Mouse (Mus musculus) WW6 (cell line): ENCODE data around the gene Lrrc36.
A peak's percentile ranks its signal among the peaks of the same experiment; 100 is the strongest.

ENCODE experiments used
- DNase-seq: peaks from one replicate; pipeline ENCODE4 v3.0.0-alpha.2; 2013; ENCODE audit warnings: low read depth, low spot score

Gene Lrrc36

GRCm38 (mm10) chr8:105413391-105413790 lies at the start of gene Lrrc36, which contains the start of gene Kctd19:
Gene Lrrc36, plus strand, starts transcription at chr8:105413571.
Gene Kctd19, minus strand, starts transcription at chr8:105413502.
- DNase-seq = peak; percentile 83

- DNase-seq = no peak
Observed at GRCm38 (mm10) chr8:105367107-105367506, 46.3 kb upstream of the Lrrc36 start.

GRCm38 (mm10) chr8:105372473-105372872 lies 40.9 kb upstream of the Lrrc36 start:
- DNase-seq = no peak

GRCm38 (mm10) chr8:105373032-105373431 lies 40.3 kb upstream of the Lrrc36 start, which contains the start of gene Plekhg4:
Gene Plekhg4, plus strand, starts transcription at chr8:105373274.
- no peak for DNase-seq

- DNase-seq = peak; percentile 92
Observed at GRCm38 (mm10) chr8:105374513-105374966, 38.8 kb upstream of the Lrrc36 start.

GRCm38 (mm10) chr8:105378673-105379072 lies 34.7 kb upstream of the Lrrc36 start:
- no peak for DNase-seq

- no peak for DNase-seq
Observed at GRCm38 (mm10) chr8:105380308-105380707, 33.1 kb upstream of the Lrrc36 start.

GRCm38 (mm10) chr8:105384070-105384469 lies 29.3 kb upstream of the Lrrc36 start:
- DNase-seq = no peak

GRCm38 (mm10) chr8:105387151-105387550 lies 26.2 kb upstream of the Lrrc36 start:
- DNase-seq = no peak

- DNase-seq = no peak
Observed at GRCm38 (mm10) chr8:105389096-105389495, 24.3 kb upstream of the Lrrc36 start.

GRCm38 (mm10) chr8:105393089-105393787 lies 20.1 kb upstream of the Lrrc36 start:
- DNase-seq = no peak

- DNase-seq = no peak
Observed at GRCm38 (mm10) chr8:105393915-105394314, 19.5 kb upstream of the Lrrc36 start.

GRCm38 (mm10) chr8:105397747-105398146 lies 15.6 kb upstream of the Lrrc36 start:
- DNase-seq = no peak

GRCm38 (mm10) chr8:105400016-105400415 lies 13.4 kb upstream of the Lrrc36 start:
- DNase-seq = no peak

- DNase-seq = no peak
Observed at GRCm38 (mm10) chr8:105403467-105403866, 9.9 kb upstream of the Lrrc36 start.

- DNase-seq = no peak
Observed at GRCm38 (mm10) chr8:105404496-105404895, 8.9 kb upstream of the Lrrc36 start.

- DNase-seq = no peak
Observed at GRCm38 (mm10) chr8:105406416-105406815, 7.0 kb upstream of the Lrrc36 start.

- no peak for DNase-seq
Observed at GRCm38 (mm10) chr8:105408331-105408730, 5.0 kb upstream of the Lrrc36 start.

- DNase-seq = no peak
Observed at GRCm38 (mm10) chr8:105409947-105410346, 3.4 kb upstream of the Lrrc36 start.

- no peak for DNase-seq
Observed at GRCm38 (mm10) chr8:105418992-105419391, 5.6 kb downstream of the Lrrc36 start.

GRCm38 (mm10) chr8:105419800-105420199 lies 6.4 kb downstream of the Lrrc36 start:
- no peak for DNase-seq

GRCm38 (mm10) chr8:105422006-105422405 lies 8.6 kb downstream of the Lrrc36 start:
- no peak for DNase-seq

- no peak for DNase-seq
Observed at GRCm38 (mm10) chr8:105426878-105427277, 13.5 kb downstream of the Lrrc36 start.
